Comparison of ENCODE assay signal across 13 mouse cellular contexts in genomic region chr13:19138550-19138949, GRCm38 (mm10).
"Had no signal": no experiment of that assay in that cellular context is flagged by ENCODE, and none has a peak within 500 bp of the region (broad histone marks: within the 10 kb centered on the region; RNA-seq: fewer than 3 reads in every experiment).

No protein-coding gene starts in this region.

- H3K36me3 ChIP-seq: lung, embryonic 15.5 days; midbrain, embryonic 13.5 days; midbrain, embryonic 15.5 days; stomach, embryonic 15.5 days had no signal

- H3K27me3 ChIP-seq: lung, embryonic 15.5 days; megakaryocyte, embryonic 14.5 days; midbrain, embryonic 13.5 days; midbrain, embryonic 15.5 days; stomach, embryonic 15.5 days had no signal

- H3K9ac ChIP-seq: liver, postnatal 0 days; lung, embryonic 15.5 days; midbrain, embryonic 13.5 days; midbrain, embryonic 15.5 days; stomach, embryonic 15.5 days had no signal

- H3K4me3 ChIP-seq: lung, embryonic 15.5 days; megakaryocyte, embryonic 14.5 days; midbrain, embryonic 13.5 days; midbrain, embryonic 15.5 days; stomach, embryonic 15.5 days had no signal

- DNase-seq: liver, postnatal 0 days; lung, adult 2 months; lung, postnatal 14 days; lung, postnatal 36 days; right cerebral cortex, postnatal 14 days had no signal

- H3K4me1 ChIP-seq: lung, embryonic 15.5 days; midbrain, embryonic 13.5 days; midbrain, embryonic 15.5 days; stomach, embryonic 15.5 days had no signal

- H3K4me2 ChIP-seq: lung, embryonic 15.5 days; midbrain, embryonic 11.5 days; midbrain, embryonic 13.5 days; midbrain, embryonic 15.5 days; stomach, embryonic 15.5 days had no signal

- H3K27ac ChIP-seq: lung, embryonic 15.5 days; macrophage; midbrain, embryonic 13.5 days; midbrain, embryonic 15.5 days; stomach, embryonic 15.5 days had no signal

- H3K9me3 ChIP-seq: lung, embryonic 15.5 days; midbrain, embryonic 13.5 days; midbrain, embryonic 15.5 days; stomach, embryonic 15.5 days had no signal

- ATAC-seq: liver, postnatal 0 days; lung, postnatal 0 days; midbrain, embryonic 15.5 days had no signal
